Mouse (Mus musculus): Measurements from ENCODE around the gene Zmat5.

DNA sequence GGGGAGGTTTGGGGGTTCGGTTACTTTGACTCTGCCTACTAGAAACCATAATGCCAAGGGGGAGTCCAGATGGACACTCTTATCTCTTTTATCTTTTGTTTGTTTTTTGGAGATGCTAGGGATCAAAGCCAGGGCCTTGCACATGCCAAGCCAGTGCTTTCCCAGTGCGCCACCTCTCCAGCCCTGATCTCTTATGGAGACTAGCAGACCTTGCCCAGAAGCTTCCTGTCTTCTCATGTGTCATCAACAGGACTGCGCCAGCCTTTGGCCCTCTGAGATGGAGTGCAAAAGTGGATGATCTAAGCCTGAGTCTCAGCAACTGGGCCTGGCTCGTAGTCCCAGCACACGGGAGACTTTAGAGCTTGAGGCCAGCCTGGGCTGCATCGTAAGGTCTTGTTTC lies 28.8 kb upstream of the Zmat5 start:
- TF ChIP-seq CTCF (conservative IDR thresholded peaks at IDR 0.05; ENCODE audit: insufficient read depth, insufficient read length, low read depth, low read length) (no peak), POLR2A (IDR thresholded peaks at IDR 0.05; ENCODE audit: low read depth, low read length) (no peak)

Measured in kidney, adult 2 months (tissue).